Mouse (Mus musculus) layer of hippocampus, postnatal 36 days (tissue): ENCODE measurements around the gene Rad9a. TPM values are rescaled to one million over a fixed set of nuclear protein-coding genes. Genes with fewer than 3 reads are reported as not detected.

Experiments used
- DNase-seq, 2 experiments: peaks; one replicate each; pipeline ENCODE4 v3.0.0; 2022
- total RNA-seq, 2 experiments: library from RNA; stranded (reverse); gene quantifications; 2 replicates each; pipeline ENCODE4 v1.2.3; 2021

Gene Rad9a
- total RNA-seq, 2 experiments from 2014 or later: 5.5 to 7.1 TPM

DNA sequence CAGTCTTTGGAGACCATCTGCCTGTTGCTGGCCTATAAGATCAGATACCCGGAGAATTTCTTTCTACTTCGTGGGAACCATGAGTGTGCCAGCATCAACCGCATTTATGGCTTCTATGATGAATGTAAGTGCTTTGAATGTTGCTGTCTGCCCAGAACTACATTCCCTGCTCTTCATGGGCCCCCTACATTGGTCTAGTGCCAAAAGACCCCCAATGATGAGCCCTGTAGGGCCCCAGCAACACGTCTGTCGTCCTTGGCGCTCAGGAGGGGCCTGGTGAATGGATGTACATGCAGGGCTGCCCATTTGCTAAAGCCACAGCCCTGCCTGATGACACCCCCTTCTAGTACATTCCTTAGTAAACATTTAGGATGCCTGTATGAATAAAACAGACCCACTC is 8.3 kb downstream of the Rad9a start:
- DNase-seq: no peak

DNA sequence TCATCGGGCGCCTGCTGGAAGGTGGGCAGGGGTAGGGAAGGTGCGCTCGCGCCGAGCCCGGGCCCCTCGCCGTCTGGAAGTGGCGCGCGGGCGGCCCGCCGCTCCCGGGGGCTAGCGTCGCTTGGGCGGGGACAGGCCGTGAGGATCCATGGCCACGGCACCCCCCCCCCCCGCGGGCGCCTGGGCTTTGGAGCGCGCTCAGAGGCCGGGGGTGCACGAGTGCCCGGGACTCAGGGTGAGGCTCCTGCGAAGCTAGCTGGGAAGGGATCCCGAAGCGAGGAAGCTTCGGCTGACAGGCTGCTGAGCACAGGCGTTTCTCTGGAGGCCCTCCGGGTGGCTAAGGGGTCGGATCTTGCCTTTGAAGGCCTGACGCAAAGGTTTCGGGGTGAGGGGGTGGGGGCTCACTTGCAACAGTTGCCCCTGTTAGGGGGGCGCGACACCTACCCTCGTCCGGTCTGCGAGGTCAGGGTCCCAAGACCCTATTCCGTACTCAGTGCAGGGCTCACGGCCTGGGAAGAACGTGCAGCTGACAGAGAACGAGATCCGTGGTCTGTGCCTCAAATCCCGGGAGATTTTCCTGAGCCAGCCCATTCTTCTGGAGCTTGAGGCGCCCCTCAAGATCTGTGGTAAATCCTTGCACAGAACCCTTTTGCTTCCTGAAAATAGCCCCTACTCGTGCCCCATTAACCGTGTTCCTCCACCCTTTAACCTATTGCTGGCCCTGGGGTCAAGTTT is 9.0 kb downstream of the Rad9a start:
- DNase-seq: no peak

DNA sequence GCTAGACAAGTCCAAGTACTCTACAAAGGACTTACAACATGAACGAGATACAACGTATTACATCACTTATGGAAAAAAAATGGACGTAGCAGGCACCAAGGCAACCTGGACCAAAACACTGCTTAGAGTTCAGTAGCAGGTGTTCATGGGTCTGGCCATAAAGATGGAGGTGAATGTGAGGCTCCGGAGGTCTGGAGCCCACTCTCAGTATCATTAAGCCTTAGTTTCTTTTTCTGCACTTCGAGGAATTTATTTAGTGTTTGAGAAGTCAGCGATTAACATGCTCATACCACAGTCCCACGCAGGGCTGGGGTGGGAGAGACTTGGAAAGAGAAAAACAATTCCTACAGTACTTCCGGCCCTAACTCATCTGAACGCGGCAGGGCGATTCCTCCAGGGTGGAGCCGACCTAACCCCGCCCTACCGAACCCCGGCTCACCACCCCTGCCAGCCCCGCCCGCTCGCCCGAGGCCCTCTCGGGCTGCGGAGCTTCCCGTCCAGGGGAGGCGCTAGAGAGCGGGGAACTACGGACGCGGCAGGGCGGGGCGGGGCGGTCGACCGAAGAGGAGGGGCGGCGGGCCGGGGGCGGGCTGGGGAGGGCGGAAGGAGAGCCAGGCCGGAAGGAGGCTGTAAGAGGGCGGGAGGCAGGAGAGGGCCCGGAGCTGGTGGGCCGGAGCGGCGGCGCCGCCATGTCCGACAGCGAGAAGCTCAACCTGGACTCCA is 9.8 kb downstream of the Rad9a start, which contains the start of gene Ppp1ca:
Gene Ppp1ca (plus strand): TSS at position 538 of the 723 bp plus-strand sequence.
- peak; percentile 91 for DNase-seq

DNA sequence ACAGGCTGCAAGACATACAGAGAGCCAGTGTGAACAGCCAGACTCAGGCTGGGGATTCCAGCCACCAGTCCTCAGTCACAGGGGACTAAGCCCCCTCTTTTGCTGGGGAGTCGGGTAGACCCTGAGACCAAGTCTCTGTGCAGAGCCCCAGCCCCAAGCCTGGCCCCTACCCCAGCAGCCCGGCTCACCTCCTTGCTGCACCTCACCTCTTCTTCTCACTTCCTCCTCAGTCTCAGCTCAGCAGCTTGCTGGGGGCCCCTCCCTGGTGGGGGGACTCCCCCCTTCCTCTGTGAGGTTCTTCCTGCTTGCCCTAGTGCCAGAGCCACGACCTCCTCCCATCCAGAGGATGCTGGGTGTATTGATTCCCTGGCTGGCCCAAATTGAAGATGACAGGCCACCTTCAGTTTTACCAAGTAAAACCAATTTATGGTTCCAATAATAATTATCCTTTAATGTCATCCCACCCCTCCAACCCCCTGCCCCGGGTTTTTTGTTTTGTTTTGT is 10.6 kb downstream of the Rad9a start, which contains the start of gene Tbc1d10c:
Gene Tbc1d10c (minus strand): TSS at position 454 of the 504 bp plus-strand sequence.
- DNase-seq: no peak

DNA sequence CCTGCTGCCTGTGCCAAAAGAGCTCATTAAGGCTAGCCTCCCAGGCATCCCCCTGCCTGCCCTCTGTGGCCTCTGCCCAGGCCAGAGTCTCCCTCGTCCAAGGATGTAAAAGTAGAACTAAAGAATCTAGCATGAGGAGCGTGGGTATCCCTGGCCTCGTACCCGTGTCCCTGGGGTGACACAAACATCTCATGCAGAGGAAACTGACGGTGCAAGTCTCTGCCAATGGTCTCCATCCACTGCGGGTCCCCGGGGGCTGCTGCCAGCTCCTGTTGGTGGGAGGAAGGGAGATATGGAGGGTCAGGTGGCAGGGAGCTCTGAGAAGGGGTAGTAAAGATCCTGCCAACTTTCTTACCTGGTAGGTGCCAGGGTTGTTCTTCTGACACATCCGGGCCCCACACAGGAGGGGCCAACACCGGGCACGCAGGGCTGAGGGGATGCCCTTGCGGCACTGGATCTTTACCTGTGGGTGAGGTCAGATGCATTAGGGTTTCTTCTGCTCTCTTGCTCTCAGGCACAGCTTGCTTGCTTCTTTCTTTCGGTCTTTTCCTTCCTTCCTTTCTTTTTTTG is 12.3 kb downstream of the Rad9a start:
- DNase-seq: no peak

DNA sequence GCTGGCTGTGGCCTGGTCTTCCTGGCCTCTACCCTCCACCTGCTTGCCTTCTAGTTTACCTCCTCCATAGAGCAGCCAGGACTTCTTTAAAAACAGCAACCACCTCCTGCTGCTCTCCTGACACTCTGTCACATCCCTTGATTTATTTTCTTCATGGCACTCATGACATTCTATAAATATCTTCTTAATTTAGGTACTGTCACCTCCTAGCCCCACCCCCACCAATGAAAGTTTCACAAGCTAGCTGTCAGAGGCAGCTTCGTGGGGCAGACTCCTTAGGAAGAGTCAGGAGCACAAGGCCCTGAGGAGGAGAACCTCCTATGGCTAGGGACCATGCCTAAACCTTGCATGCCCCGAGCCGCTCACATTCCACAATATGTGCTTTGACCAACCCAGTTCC is 14.2 kb downstream of the Rad9a start:
- DNase-seq: no peak

DNA sequence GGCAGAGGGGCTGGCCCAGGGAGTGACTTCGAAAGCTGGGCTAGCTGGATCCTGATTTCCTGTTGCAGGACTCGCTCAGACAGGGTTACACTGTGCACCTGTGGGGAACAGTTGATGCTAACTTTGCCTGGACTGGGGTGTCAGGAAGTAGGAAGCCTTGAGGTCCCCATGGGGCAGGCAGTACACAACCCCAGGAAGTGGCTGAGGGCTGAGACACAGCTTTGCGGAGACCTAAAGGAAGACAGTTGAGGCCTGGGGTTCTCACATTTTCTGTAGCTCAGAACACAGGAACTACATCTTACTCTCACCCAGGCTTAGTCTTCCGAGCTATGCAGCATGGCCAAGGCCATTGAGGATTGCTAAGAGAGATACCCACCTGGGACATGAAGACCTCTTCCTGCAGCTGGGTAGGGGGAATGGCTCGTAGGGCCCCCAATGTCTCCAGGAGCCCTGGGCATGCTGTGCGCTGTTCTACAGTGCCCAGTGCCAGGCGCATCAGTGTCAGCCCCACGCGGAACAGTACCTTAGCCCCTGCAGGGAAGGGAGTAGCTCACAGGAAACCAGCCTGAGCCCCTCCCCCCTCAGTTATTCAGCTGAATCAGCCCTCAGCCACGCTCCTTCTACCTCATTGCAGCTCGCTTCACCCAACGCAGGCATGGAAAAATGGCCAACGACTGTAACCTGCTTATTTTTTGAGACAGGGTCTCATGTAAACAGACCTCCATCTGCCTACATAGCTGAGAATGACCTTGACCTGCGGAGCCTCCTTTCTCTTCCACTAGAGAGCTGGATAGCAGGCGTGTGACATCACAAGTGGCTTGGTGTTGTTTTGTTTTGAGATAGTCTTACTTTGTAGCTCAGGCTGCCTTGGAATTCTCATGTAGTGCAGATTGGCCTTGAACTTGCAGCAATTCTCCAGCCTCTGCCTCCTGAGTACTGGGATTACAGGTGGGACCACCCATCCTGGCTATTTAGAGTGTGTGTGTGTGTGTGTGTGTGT is 16.2 kb downstream of the Rad9a start:
- DNase-seq: no peak

DNA sequence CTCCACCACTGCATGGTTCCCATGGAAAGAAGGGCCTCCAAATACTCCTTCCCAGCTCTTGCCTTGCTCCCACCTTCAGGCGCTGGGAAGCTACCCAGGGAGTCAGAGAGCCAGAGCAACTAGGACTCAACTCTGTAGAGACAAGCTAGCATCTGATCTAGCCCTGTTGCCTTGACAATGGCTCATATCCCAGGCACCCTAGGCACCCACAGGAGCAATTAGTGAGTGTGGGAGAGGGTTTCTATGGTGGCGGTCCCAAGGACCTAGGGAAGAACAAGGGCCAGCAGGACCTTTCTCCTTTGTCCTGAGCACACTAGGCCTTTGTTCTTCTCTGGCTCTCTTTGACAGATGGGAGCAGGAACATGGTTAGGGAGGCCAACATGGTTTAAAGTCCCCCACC is 17.8 kb downstream of the Rad9a start:
- DNase-seq: no peak

DNA sequence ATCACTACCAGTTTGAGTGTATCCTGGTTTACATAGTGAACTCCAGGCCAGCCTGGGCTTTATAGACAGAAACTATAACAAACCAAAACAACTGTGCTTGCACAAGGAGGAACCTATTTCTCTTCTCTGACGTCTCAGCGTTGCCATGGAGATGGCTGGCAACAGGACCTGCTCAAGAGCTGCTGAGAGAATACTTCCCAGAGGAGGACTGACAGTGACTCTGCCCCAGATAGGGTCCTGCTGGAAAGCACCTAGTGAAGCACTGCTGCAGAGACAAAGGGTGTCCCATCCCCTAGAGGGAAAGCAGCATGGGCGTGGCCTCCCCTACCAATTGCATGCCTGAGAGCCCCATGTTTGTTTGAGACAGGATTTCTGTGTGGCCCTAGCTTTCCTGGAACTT is 19.6 kb downstream of the Rad9a start:
- DNase-seq: no peak

DNA sequence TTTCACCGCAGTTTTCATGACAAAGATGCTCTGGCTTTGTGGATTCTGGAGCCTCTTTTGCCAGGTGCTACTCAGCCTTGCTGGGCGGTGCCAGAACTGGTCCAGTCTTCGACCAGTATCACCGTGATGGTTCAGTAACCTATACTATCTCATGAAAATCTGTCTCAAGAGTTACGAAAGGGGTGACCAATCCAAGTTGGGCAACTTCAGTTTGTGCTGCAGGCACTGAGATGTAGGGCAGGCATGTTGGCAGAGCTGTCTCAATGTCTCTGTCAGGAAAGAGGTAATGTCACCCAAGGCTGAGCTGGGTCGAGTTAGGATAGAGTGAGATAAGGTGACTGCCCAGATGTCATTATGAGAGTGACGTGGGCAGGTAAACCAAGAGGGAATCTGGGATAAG is 21.1 kb downstream of the Rad9a start:
- no peak for DNase-seq

DNA sequence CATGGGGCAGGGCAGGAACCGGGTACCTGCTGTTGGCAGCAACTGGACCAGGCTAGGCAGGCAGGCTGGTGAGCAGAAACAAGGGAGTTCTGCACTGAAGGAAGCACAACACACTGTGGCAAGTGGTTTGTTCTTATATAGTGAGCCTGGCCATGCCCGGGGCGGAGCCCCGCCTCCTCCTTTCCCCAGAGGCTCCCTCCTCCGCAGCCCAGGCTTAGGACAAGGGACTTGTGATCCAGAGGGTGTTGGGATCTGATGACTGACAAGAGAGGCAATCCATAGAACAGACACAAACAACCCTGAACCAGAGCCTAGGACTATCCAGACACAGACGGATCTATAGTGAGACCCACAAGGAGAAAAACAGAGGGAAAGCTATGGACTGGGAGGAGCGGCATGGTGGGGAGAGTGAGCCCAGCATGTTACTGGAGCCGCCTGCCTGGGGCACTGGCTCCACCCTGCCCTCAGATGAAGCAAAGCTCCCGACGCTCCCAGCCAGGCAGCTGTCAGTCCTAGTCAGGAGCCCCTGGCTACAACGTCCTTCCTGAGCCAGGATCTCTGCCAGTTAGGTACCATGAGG is 26.0 kb downstream of the Rad9a start, which contains the start of gene Carns1:
Gene Carns1 (minus strand): TSS at position 112 of the 580 bp plus-strand sequence.
- DNase-seq: no peak

DNA sequence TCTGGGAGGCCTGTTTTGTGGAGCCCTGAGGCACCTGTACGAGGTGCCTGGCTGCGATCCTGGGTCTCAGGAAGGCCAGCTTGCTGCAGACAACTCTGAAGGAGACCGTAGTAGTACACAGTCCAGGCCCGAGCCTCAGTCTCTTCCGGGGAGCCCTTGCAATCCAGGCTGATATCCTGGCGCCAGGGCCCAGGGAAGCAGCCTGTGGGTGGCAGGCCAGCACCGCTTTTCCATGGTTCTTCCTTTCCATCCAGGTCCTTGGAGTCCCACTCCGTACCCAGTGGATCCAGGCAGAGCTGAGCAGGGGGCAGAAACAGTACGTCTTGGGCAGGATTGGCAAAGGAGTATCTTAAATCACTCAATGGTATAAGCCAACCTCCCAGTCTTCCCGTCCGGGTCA is 28.5 kb downstream of the Rad9a start:
- no peak for DNase-seq

DNA sequence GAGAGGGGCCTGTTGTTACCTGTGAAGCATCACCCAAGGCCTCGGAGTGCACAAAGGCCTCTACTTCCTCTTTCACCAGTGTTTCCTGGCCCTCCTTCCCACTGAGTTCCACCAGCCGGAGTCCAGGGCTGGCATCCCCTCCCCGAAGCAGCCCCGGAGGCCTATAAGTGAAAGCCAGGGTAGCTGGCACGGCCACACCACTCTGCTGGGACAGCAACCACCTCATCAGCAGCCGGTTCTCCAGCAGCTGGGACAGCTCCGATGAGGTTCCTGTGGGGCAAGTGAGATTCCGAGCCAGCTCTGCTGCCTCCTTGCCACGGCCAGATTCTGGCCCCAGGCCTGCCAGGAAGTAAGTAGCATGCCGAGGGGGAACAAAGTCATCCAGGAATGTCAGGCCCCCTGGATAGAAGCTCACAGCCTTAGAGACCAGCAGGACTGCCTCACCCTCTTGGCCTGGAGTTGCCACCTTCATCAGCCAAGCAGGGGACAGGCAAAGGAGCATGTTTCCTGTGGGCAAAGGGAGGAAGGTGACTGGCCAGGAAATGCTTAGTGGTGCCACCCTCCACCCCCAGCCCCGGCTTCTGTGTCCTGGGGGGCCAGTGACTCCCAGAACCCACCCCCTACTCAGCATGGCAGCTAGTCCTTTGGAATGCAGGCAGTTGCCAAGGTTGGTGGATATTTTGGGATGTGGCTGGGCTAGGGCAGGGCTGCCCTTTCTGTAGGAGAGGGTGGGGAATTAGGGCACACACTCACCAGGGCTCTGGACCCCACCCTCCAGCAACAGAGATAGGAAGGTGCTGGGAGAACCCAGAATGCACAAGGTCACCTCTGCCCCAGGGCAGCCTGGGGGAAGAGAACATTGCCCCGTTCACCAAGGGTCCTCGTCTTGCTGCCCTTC is 29.8 kb downstream of the Rad9a start:
- no peak for DNase-seq

DNA sequence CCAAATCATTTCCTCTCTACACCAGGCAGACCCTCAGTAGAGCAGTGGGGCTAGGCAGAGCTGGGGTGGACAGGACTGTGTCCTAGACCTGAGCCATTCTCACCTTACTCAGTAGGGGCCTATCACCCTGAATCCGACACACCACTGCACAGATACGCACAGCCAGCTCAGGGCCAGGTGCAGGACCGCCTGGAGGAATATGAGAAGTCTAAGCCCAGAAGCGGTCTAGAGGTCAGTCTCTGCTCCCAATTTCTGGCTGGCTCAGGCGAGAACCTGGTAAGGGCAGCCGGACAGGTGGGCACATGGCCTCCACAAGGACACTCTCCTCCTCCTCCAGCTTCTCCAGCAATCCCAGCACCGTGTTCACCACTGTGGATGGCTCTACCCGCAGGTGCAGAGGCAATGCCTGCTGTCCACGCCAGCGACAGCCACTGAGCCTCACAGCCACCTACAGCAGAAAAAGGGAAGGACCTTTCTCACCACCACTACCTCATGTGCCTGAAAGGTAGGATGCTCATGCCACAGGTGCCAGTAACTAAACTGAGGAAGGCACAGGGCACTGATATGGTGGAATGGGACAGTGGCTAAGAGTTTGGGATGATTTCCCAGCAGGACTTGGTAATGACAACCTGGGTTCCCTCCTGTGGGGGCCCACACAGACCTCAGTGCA is 30.6 kb downstream of the Rad9a start:
- DNase-seq: no peak

DNA sequence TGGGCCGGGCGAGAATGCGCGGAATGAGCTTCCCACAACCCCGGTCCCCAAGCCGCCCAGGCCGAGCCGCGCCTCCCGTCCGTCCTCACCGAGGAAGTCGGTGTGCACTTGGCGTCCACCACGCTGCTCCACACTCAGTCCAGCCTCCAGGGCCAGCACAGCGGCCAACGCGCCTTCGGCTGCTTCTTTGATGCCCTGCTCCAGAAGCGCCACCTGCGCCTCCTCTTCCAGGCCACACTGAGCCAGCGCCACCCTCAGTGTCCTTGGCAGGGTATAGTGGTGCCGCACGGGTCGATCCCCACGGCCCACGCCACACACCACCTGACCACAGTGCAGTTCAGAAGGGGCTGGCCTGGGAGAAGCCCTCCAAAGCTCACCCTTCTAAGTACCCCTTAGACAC is 31.7 kb downstream of the Rad9a start:
- peak in 1 of 2 experiments; percentile 44 for DNase-seq

DNA sequence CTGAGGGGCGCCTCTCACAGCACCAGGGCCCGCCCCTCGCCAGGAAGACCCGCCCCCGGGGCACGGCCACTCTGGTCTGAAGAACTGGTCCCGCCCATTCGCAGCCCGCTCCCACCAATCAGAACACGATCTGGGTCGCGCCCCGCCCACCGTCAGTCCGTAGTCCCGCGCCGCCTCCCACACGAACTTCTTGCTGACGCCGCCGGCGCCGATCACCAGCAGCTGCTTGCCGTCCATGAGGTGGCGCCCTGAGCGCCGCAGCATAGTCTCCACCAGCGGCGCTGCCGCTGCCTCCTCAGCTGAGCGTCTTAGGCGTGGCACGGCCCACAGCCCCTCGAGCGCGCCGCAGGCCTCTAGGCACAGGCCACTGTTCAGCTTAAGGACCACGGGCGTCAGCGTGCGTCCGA is 32.1 kb downstream of the Rad9a start:
- peak; percentile 100 for DNase-seq

DNA sequence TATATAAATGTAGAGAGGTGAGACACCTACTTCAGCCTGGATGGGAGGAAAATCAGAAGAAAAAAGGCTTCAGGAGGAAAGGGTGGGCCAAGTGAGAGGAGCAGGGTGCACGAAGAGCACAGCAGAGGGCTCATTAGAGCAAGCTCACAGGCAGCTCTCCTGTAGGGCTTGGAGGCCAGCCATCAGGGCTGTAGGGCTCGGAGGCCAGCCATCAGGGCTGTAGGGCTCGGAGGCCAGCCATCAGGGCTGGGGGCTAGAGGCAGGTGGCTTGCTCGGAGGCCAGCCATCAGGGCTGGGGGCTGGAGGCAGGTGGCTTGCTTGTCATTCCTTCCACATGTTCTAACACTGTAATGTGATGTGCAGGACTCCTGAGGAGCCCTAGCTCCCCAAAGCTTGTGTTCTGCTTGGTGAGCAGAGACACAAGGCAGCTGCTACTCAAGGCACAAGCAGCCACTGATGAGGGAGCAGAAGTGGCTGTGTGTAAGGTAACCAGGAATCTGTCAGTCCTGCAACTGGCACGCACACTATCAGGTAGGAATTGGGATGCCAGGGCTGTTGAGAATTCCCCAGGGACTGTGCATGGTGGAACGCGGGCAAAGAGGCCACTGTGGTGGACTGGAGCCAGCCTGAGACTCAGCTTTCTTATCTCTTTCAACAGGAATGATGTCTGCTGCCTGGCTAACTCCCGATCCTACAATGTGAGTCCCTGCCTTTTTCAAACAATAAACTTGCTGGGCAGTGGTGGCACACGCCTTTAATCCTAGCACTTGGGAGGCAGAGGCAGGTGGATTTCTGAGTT is 34.6 kb downstream of the Rad9a start:
- no peak for DNase-seq

DNA sequence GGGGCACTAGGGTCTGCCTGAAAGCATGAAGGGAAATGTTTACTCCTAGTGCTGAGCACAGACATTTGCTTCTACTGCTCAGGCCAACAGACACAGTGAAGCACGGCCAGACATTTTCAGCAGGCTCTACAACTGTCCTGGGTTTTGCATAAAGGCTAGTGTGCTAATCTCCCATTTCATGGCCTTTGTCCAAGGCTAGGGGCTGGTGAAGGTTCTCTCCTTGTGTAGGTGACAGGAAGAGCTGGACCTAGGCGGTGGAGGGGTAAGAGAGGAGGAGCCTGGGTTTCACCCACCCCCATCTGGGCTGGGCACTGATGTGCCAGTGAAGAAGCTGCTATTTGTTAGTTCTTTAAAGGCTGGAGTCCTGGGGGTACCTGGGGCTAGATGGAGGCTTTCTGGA is 36.7 kb downstream of the Rad9a start:
- DNase-seq: no peak

DNA sequence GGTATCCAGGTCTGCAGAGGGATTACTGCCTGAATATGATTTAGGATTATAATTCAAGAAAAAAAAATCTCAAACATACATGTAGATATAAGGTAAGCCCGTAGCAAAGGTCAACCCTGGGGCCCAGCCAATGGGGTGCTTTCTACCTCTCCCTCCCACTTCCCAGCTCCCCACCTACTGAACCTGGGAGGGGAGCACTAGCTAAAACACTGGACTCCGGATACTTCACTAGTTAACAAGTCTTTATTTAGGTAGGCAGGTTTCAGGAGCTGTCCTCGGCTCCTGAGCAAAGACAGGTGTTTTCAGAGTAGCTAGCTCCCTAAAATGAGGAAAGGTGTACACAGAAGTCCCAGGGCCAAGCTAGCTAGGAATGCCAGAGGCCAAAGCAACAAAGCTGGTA is 37.4 kb downstream of the Rad9a start:
- no peak for DNase-seq
